Mouse (Mus musculus) olfactory bulb, adult 2 months (tissue): ENCODE data around the gene 4931409K22Rik.

Experiments
- CTCF ChIP-seq: fragments of 200-500 bp; IDR thresholded peaks from 2 replicates; pipeline ENCODE4 v1.5.1; 2012; ENCODE audit warnings: low read depth, mild to moderate bottlenecking, low read length, moderate library complexity; ENCODE audit not compliant: insufficient read depth
- POLR2A ChIP-seq: fragments of 200-500 bp; IDR thresholded peaks from 2 replicates; pipeline ENCODE4 v1.6.1; 2012; ENCODE audit warnings: mild to moderate bottlenecking, low read depth, low read length, moderate library complexity; ENCODE audit not compliant: insufficient read depth

DNA sequence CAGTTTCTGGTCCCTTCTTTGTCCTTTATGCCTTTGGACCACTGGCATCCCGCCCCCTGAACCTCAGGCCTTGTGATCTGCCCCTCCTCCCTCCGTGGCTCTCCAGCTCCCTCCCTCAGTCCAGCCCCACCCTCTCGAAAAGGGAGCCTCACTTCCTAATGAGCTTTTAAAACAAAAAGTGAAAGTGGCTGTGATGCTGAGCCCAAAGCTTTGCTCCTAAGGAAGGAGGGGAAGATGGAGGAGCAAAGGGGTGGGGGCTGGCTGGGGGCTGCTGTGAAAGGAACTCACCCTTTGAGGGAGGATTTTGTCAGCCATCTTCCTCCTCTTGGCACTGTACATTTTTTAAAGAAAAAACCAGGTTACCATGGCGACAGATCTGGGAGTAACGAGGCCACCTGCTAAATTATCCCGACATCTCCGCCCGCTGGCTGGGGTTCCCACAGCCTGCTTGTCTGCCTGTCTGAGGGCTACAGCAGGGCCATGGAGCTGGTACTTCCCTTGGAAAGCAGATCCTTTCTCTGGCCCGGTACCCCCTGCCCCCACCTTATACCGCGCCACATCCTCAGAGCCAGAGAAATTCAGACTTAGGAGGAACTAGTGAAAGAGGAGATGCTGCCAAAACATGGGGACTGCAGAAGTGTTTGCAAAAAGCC lies 40.0 kb upstream of the 4931409K22Rik start:
- TF ChIP-seq CTCF (no peak), POLR2A (no peak)
